Mouse (Mus musculus) liver, embryonic 14.5 days (tissue): Measurements from ENCODE around the gene Hps1. TPM values are rescaled to one million over a fixed set of nuclear protein-coding genes. Genes with fewer than 3 reads are reported as not detected.

Source experiments
- ATAC-seq: fragments of 200-750 bp; cut with Nextera tagmentation; 2 replicates; pipeline ENCODE4 v1.8.0; 2017; ENCODE audit warnings: moderate number of reproducible peaks, mild to moderate bottlenecking, moderate library complexity; ENCODE audit not compliant: insufficient read depth
- DNase-seq, 3 experiments: peaks; one replicate each; pipeline ENCODE4 v3.0.0-alpha.2; 2012 to 2013; ENCODE audit warnings: low read depth in 3 of 3, low spot score in 3 of 3
- H3K27ac ChIP-seq: fragments of 300-500 bp; sonication (generic); 2 replicates; pipeline ENCODE4 v1.5.1; 2014; ENCODE audit warnings: moderate library complexity, mild to moderate bottlenecking, control low read depth, inconsistent platforms
- H3K27me3 ChIP-seq: fragments of 300-500 bp; sonication (generic); 2 replicates; pipeline ENCODE4 v1.6.1; 2014; ENCODE audit warnings: mild to moderate bottlenecking, low read length, moderate library complexity; ENCODE audit not compliant: control insufficient read depth, insufficient read depth
- H3K36me3 ChIP-seq: fragments of 300-500 bp; sonication (generic); replicated peaks from 2 replicates; pipeline ENCODE4 v1.6.1; 2014; ENCODE audit warnings: low read depth; ENCODE audit not compliant: control insufficient read depth, insufficient read depth
- H3K4me1 ChIP-seq, 2 experiments: fragments of 200-500 bp in 1 of 2; fragments of 300-500 bp in 1 of 2; sonication (generic) in 1 of 2; replicated peaks; 2 replicates each; pipeline ENCODE4 v1.6.1; 2012 to 2014; ENCODE audit warnings: antibody characterized with exemption in 1 of 2, inconsistent platforms in 1 of 2, low read length in 1 of 2; ENCODE audit not compliant: control insufficient read depth in 2 of 2, insufficient read depth in 2 of 2
- H3K4me2 ChIP-seq: fragments of 300-500 bp; sonication (generic); 2 replicates; pipeline ENCODE4 v1.6.1; 2014; ENCODE audit warnings: low read depth, mild to moderate bottlenecking, control low read depth, moderate library complexity
- H3K4me3 ChIP-seq, 2 experiments: fragments of 200-500 bp in 1 of 2; fragments of 300-500 bp in 1 of 2; sonication (generic) in 1 of 2; 2 replicates each; pipeline ENCODE4 v1.5.1; 2012 to 2014; ENCODE audit warnings: low read depth in 2 of 2, low read length in 2 of 2, mild to moderate bottlenecking in 2 of 2, control low read depth in 1 of 2, inconsistent platforms in 1 of 2, moderate library complexity in 1 of 2; ENCODE audit not compliant: insufficient read depth in 1 of 2
- H3K9ac ChIP-seq: fragments of 300-500 bp; sonication (generic); replicated peaks from 2 replicates; pipeline ENCODE4 v1.6.1; 2014; ENCODE audit warnings: mild to moderate bottlenecking, control low read depth, moderate library complexity
- H3K9me3 ChIP-seq: fragments of 300-500 bp; sonication (generic); 2 replicates; pipeline ENCODE4 v1.6.1; 2016; ENCODE audit warnings: low read length, mixed read lengths; ENCODE audit not compliant: control insufficient read depth
- CTCF ChIP-seq: IDR thresholded peaks from 2 replicates; pipeline ENCODE4 v1.5.1; 2016; ENCODE audit warnings: antibody characterized with exemption, low read depth, control low read depth
- EP300 ChIP-seq: IDR thresholded peaks from 2 replicates; pipeline ENCODE4 v1.6.1; 2016; ENCODE audit warnings: antibody characterized with exemption, low read depth
- WGBS: fragments of 180-500 bp; shearing (Covaris S2); extraction: QIAGEN DNeasy Blood & Tissue Kit; methylation state at CpG from one replicate; pipeline ENCODE4 v1.1.7; 2014; ENCODE audit not compliant: insufficient replicate concordance; 5-methylcytosine and 5-hydroxymethylcytosine counted together
- polyA plus RNA-seq, 2 experiments: library from polyadenylated mRNA; depleted of rRNA in 1 of 2; stranded (reverse) in 1 of 2; unstranded in 1 of 2; fragments of >200 nt; fragmentation: Nextera tagmentation in 1 of 2; extraction: Ambion mirVana in 1 of 2; gene quantifications; 2 replicates each; pipeline versions ENCODE4 v1.2.1 to v1.2.3; 2012 to 2014

The Hps1 gene
- polyA plus RNA-seq (2012; rRNA removed): 6.1 and 6.2 TPM in 2 replicates
- polyA plus RNA-seq (2014; fragmentation: Nextera tagmentation; extraction: Ambion mirVana): 4.6 and 5.1 TPM in 2 replicates

DNA sequence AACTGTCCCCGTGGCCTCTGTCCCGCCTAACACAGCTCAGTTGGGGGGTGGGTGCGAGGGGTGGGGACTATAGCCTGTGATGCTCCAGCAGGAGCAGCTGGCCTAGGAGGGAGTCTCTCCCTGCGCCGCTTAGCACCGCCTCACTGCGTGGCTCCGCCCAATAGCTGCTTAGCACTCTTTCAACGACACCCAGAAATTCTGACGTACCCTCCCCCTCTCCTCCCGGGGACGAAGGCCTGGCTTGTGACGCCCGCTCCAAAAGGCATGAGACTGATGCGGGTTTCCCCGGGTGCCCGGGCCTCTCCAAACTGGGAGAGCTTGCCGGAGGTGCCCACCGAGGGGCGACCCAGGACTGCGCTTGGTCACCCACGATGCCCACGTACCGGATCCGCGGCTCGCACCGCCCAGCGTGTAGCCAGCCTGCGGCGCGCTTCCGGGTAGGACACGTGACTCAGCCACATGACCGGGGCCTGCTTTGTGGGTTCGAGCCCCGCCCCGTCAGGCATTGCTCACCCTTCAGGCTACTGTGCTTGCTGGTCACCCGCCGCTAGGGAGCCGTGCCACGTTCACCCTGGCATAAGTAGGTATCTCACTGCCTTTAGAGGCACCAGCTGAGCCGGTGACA is at the start of gene Hps1:
Hps1 (minus strand) TSS at position 448 of the 625 bp plus-strand sequence.
- Histone ChIP-seq H3K4me1 (peaks cover 2 to 8% of the 10 kb centered on the region in 2 experiments; a peak in 3 of 4 replicates), H3K27me3 (no peaks in the 10 kb centered on the region), H3K36me3 (no peaks in the 10 kb centered on the region), H3K9me3 (no peaks in the 10 kb centered on the region), H3K27ac (no peak within 1 kb of the TSS; the same call in 1 of the 2 replicates), H3K9ac (peak within 1 kb of the TSS; percentile 73), H3K4me3 (peak within 1 kb of the TSS; percentile 66 to 77), H3K4me2 (peak within 1 kb of the TSS; percentile 82)
- ATAC-seq: peak; percentile 96
- TF ChIP-seq CTCF (0 out of 2 replicates have a peak, but pooled peaks have one; percentile 20), EP300 (no peak)
- under 1% methylated on average over 43 of the region's 43 CpGs for WGBS
- DNase-seq: peak; percentile 76 to 78 (median 77)

GRCm38 (mm10) chr19:42829196-42829595 is 49.4 kb upstream of the Hps1 start:
- ATAC-seq: no peak
- Histone ChIP-seq H3K9ac (no peak overlapping the region), H3K4me1 (no peaks in the 10 kb centered on the region), H3K4me2 (no peak overlapping the region), H3K27me3 (no peaks in the 10 kb centered on the region), H3K27ac (no peak overlapping the region), H3K4me3 (no peak overlapping the region), H3K36me3 (no peaks in the 10 kb centered on the region), H3K9me3 (no peaks in the 10 kb centered on the region)
- 19% methylated on average over 4 of the region's 4 CpGs for WGBS
- no peak for DNase-seq
- no peak for TF ChIP-seq CTCF
- TF ChIP-seq EP300: no peak

- Histone ChIP-seq H3K4me3 (no peak overlapping the region), H3K4me1 (no peaks in the 10 kb centered on the region), H3K27me3 (no peaks in the 10 kb centered on the region), H3K27ac (no peak overlapping the region), H3K36me3 (no peaks in the 10 kb centered on the region), H3K9me3 (no peaks in the 10 kb centered on the region), H3K4me2 (no peak overlapping the region), H3K9ac (no peak overlapping the region)
- ATAC-seq: no peak
- DNase-seq: no peak
- 57% methylated on average over 3 of the region's 3 CpGs for WGBS
- TF ChIP-seq EP300: no peak
- TF ChIP-seq CTCF: no peak
Observed at GRCm38 (mm10) chr19:42827843-42828242, 48.1 kb upstream of the Hps1 start.

- TF ChIP-seq CTCF (no peak), EP300 (no peak)
- Histone ChIP-seq H3K4me3 (no peak overlapping the region), H3K4me2 (no peak overlapping the region), H3K27me3 (no peaks in the 10 kb centered on the region), H3K4me1 (no peaks in the 10 kb centered on the region), H3K9me3 (no peaks in the 10 kb centered on the region), H3K27ac (no peak overlapping the region), H3K36me3 (no peaks in the 10 kb centered on the region), H3K9ac (no peak overlapping the region)
- ATAC-seq (no peak), DNase-seq (no peak)
- WGBS: 41% methylated on average over 5 of the region's 5 CpGs
Observed at GRCm38 (mm10) chr19:42820109-42820508, 40.3 kb upstream of the Hps1 start.

DNA sequence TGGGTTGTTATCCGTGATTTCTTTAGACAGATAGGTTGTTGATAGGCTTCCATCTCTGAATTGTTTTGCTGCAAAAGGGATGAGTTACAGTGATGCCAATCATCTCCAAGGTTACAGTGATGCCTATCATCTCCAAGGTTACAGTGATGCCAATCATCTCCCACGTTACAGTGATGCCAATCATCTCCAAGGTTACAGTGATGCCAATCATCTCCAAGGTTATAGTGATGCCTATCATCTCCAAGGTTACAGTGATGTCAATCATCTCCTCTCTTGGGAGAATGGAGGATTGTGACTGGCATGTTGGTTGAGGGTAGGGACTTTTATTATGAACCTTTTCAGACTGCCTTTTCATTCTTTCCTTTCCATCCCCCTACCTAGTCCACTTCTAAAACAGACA is 38.0 kb upstream of the Hps1 start:
- Histone ChIP-seq H3K27me3 (no peaks in the 10 kb centered on the region), H3K9me3 (no peaks in the 10 kb centered on the region), H3K36me3 (no peaks in the 10 kb centered on the region), H3K4me2 (no peak overlapping the region), H3K4me1 (no peaks in the 10 kb centered on the region), H3K27ac (no peak overlapping the region), H3K4me3 (no peak overlapping the region), H3K9ac (no peak overlapping the region)
- DNase-seq (no peak), ATAC-seq (no peak)
- TF ChIP-seq CTCF: no peak
- TF ChIP-seq EP300: no peak
- WGBS: 40% methylated on average over 2 of the region's 2 CpGs
